Mouse (Mus musculus) adrenal gland, postnatal 25 days (tissue): ENCODE measurements at regions not wholly inside any gene's neighbourhood (a gene's known extent, or its start where the extent isn't known, plus 50 kb on each side); places are given as distances from the start of the nearest gene placed in this dataset.

Experiments used
- DNase-seq: peaks from one replicate; pipeline ENCODE4 v3.0.0; 2021; ENCODE audit warnings: mixed read lengths

GRCm38 (mm10) chr4:125938186-125938585, 86.2 kb upstream of the Csf3r start:
- no peak for DNase-seq

- DNase-seq = peak; percentile 42
Observed at GRCm38 (mm10) chr4:125941266-125941665, 83.1 kb upstream of the Csf3r start.

- DNase-seq = peak; percentile 46
Observed at GRCm38 (mm10) chr4:125941916-125942315, 82.4 kb upstream of the Csf3r start.

- DNase-seq = no peak
Observed at GRCm38 (mm10) chr4:125945062-125945461, 79.3 kb upstream of the Csf3r start.

- DNase-seq = no peak
Observed at GRCm38 (mm10) chr4:125959426-125959825, 64.9 kb upstream of the Csf3r start.

- DNase-seq = no peak
Observed at GRCm38 (mm10) chr4:125960704-125961279, 63.6 kb upstream of the Csf3r start.

GRCm38 (mm10) chr4:125962677-125963076, 61.7 kb upstream of the Csf3r start:
- peak; percentile 85 for DNase-seq
